Mouse (Mus musculus) v-Abl transformed pro-B cells (cell line): ENCODE measurements around the gene Epn2.

Experiments used
- in situ Hi-C, 2 experiments: fragments of 400-800 bp; cut with MboI; formaldehyde crosslinking; loops; one replicate each; pipeline ENCODE4 v1.15.1; 2025; ENCODE audit not compliant: unreplicated experiment in 2 of 2

Gene Epn2

GRCm38 (mm10) chr11:61494129-61494997 is 85.1 kb downstream of the Epn2 start, which contains the start of gene Mapk7:
Gene Mapk7, minus strand, starts transcription at chr11:61494406.
- in situ Hi-C loops: loop anchor here in 1 of 2 experiments (10.0 kb wide), 1 partner anchor 300 kb away; no protein-coding TSS in a partner anchor

GRCm38 (mm10) chr11:61493525-61494128 is 85.9 kb downstream of the Epn2 start:
- in situ Hi-C loops: loop anchor here in 1 of 2 experiments (10.0 kb wide), 1 partner anchor 299 kb away; no protein-coding TSS in a partner anchor

- in situ Hi-C loops: loop anchor here in 1 of 2 experiments (10.0 kb wide), 1 partner anchor 298 kb away; no protein-coding TSS in a partner anchor
Observed at GRCm38 (mm10) chr11:61492749-61493401, 86.6 kb downstream of the Epn2 start.

- in situ Hi-C loops: loop anchor here in 1 of 2 experiments (10.0 kb wide), 1 partner anchor 296 kb away; no protein-coding TSS in a partner anchor
Observed at GRCm38 (mm10) chr11:61490944-61491520, 88.5 kb downstream of the Epn2 start.

- in situ Hi-C loops: loop anchor here in 1 of 2 experiments (10.0 kb wide), 1 partner anchor 295 kb away; no protein-coding TSS in a partner anchor
Observed at GRCm38 (mm10) chr11:61489874-61490273, 89.6 kb downstream of the Epn2 start.

DNA sequence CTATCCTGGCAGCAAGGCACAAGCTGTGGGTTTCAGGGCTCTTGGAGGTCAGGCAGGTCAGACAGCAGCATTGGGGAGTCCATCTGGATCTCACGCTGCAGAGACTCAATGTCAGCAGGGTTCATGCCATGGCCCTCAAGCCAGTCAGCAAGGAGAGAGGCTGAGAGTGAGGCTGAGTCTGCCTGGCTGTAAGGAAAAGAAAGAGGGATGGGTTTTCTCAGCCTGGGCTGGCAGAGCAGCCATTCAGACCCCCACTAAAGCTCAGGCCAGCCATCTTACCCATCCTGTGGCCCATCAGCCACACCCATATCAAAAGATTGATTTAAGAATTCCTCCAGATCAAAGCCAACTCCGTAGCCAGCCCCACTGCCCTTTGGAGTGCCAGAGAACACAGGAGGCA is 90.4 kb downstream of the Epn2 start:
- in situ Hi-C loops: no loop called here

DNA sequence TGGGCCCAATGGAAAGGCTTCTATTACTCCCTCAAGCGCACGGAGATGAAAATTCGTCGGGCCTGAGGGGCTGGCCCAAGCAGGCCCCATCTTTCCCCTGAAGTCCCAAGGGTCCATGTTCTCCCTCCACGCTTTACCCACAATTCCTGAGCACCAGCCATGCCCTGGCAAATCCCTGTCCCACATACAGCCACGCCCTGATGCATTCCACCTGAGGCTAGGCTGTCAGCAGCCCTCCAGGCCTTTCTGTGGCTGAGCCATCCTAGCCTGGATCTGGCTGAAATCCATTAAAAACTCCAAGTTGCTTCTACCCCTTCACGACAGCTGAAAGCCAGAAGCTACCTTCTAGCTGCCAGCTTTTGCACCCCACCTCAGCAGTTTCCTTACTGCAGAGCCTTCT is 91.6 kb downstream of the Epn2 start:
- in situ Hi-C loops: no loop called here

GRCm38 (mm10) chr11:61487401-61487800 is 92.1 kb downstream of the Epn2 start:
- in situ Hi-C loops: no loop called here

DNA sequence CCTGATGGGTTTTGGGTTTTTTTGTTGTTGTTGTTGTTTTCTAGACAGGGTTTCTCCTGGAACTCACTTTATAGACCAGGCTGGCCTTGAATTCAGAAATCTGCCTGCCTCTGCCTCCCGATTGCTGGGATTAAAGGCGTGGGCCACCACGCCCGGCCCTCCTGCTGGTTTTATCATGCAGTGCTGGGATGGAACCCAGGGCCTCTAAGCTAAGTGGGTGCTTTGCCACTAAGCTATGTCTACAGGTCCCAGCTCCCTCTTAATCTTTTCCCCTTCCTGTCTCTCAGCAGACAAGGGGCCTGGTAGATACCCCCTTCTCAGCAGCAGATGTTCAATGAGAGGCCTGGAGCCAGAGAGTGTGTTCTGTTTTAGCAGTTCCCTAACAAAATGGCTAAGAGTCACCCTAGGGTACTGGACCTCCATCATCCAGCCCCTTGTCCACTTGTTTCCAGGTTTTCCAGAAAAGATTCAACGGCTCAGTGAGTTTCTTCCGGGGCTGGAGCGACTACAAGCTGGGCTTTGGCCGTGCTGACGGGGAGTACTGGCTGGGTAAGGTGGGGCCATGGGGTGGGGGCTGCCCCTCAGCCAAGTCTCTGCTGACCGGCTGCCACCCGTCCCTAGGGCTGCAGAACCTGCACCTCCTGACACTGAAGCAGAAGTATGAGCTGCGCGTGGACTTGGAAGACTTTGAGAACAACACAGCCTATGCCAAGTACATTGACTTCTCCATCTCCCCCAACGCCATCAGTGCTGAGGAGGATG is 92.8 kb downstream of the Epn2 start:
- in situ Hi-C loops: no loop called here

- in situ Hi-C loops: no loop called here
Observed at GRCm38 (mm10) chr11:61485541-61486457, 93.7 kb downstream of the Epn2 start.

DNA sequence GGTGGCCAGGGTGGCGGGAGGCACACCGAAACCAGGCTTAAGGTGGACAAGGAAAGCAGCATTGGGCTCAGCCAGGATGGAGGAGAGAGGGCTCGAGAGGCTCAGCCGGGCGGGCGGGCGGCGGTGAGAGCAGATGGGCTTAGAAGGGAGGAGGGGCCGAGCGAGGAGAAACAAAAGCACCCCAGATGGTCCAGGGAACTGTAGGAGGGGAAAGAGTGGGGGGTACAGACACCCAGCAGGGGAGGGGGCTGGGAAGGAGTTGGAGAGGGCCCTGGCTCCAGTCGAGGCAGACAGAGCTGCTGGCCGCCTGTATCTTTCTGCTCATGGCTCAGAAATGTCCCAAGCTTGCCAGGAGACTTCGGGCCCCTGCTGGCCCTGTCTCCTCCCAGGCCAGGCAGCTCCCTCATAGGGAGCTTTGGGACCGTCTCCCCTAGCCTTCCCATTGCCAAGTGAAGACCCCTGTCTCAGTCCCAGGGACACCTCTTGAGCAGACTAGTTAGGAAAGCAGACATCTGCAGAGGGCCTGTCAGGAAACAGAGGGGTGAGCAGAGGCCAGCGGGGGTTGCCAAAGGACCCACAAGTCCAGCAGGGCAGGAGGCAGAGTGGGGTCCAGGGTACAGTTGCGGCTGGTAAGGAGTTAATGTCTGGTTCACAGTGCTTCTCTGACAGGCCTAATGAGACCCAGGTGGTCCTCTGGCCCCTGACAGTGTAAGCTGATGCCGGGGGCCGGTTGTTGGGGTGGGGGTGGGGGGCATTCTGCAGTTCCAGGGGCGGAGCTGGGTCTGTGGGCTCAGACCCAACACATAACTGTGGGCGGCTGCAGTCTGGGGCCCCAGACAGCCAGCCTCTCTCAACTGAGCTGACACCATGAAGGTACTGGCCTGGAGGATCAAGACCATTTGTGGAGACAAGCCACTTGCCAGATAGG is 94.6 kb downstream of the Epn2 start, which contains the start of gene Mfap4:
Gene Mfap4, plus strand, starts transcription at position 819 of the 928 bp plus-strand sequence.
- in situ Hi-C loops: no loop called here

DNA sequence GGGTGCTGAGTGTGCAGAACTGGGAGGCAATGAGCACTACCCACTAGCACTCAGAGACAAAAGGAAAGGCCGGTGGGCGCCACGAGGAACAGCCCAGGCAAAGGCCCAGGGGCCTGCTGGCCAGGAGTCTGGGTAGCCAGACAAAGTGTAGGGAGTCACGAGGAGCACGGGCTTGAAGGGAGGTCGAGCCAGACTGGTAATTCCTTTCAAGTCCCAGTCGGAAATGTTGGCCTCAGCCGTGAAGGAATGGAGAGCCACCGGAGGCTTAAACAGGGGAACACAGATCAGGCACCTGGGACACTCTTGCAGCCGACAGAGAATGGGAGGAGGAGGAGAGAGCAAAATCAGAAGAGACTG is 95.3 kb downstream of the Epn2 start:
- in situ Hi-C loops: no loop called here

DNA sequence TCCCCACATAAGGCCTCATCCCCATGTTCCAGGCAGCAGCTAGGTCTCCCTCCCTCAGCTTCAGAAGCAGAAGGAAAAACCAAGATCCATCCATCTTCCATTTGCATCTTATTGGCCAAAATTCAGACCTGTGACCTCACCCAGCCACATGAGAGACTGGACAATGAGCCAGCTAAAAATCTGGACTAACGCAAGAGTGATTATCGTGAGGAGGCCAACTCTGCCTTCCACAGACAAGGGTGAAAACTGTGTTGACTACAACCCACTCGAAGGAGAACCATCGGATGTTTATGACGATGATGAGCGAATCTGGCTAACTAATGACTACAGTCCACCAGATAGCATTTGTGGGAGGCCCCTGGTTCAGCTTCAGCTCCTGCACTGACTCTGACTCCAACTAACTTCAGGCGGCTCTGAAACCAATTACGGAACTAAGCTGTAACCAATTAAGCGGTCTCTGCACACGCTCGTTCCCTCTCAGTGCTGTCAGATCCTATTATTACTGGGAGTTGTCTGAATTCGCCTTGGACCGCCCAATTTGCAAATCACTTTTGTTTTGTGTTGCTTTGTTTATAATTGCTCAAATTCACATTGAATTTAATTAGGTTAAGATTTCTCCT is 96.2 kb downstream of the Epn2 start:
- in situ Hi-C loops: no loop called here

DNA sequence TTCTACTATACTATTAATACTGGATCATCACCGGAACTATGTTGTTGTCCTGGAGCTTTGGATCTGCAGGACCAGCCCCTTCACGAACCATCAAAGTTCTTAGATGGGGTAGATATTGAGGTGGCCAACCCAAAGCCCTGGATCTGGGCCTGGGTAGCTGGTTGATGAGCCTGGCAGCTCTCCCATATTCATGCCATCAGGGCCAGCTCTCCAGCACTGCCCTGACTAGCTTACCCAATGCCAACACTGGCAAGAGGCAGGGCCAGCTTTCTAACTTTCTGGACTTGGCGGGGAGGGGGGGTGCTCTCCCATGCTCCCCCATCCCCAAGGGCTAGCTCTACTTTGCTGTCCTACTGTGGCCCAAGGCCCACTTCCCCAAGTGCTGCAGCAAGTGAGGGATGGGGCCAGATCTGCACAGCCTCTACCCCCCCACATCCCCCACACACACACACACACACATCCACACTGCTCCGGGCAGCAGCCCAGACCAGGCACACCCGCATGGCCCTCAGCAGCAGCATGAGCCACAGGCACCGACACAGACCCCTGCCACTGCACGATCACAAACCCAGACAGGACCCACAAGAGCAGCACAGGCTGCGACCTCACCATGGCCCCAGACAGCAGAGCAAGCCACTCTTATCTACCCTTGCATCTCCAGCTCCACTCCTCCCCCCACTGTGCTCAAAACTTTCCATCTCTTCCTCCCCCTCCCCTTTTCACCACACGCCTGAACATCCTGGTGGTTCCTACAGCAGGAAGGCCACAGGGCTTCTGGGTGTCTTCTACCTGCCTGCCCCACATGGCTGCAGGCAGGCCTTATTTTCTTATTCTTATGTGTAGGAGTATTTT is 98.0 kb downstream of the Epn2 start:
- in situ Hi-C loops: no loop called here

DNA sequence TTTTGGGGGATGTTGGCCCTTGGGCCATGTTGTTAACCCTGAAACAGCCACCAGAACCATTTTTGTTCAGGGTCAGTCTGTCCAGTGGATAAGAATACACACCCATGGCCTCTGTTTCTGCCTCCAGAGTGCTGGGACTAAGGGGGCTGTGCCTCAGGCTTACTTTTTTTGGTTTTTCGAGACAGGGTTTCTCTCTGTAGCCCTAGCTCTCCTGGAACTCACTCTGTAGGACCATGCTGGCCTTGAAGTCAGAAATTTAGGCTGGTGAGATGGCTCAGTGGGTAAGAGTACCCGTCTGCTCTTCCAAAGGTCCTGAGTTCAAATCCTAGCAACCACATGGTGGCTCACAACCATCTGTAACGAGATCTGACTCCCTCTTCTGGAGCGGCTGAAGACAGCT is 100.7 kb downstream of the Epn2 start:
- in situ Hi-C loops: no loop called here
